In the genomic region with DNA sequence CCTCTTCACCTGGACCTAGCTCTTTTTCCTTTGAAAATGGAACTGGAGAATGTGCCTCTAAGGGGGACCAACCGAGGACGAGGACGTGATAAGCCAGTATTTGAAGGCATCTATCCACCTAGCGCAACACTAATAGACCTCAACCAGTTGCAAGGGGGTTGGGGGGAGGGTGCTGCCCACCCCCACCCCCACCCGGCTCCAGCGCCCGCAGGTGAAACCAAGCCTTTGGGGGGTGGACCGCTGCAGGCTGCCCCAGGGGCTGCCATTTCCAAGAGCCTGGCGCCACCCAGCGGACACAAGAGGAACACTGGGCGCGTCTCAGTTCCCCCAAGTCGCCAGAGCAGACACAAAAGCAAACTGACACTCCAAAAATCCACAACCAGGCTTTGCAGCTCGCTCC, we compare ENCODE assay signal across 7 mouse cellular contexts. TPM values are rescaled to one million over a fixed set of nuclear protein-coding genes. Genes with fewer than 3 reads are reported as not detected.
A peak's percentile ranks its signal among the peaks of the same experiment; 100 is the strongest.
DNase-seq lines count a peak whose midpoint lies in the region; ATAC-seq and TF ChIP-seq lines count a peak whose summit lies in the region.

No protein-coding gene starts in this region.

- no peaks in the 10 kb centered on the region for H3K9me3 ChIP-seq in forebrain, embryonic 14.5 days (replicated peaks; ENCODE audit: control insufficient read depth, low read length)
- no peaks in the 10 kb centered on the region for H3K9me3 ChIP-seq in hindbrain, embryonic 14.5 days (ENCODE audit: control insufficient read depth, low read length)
- peaks cover 5% of the 10 kb centered on the region; the same call in 1 of the 2 replicates for H3K9me3 ChIP-seq in megakaryocyte, embryonic 14.5 days

- no peak overlapping the region for H3K4me3 ChIP-seq in bone marrow, adult 2 months (replicated peaks; ENCODE audit: control insufficient read depth, low read depth, low read length)
- H3K4me3 ChIP-seq in forebrain, embryonic 14.5 days (ENCODE audit: low read depth, low read length), result peak overlapping the region; percentile 26
- peak overlapping the region; percentile 20 for H3K4me3 ChIP-seq in hindbrain, embryonic 14.5 days (replicated peaks; ENCODE audit: low read length)
- H3K4me3 ChIP-seq in megakaryocyte, embryonic 14.5 days (replicated peaks), result peak overlapping the region; percentile 86

- intact Hi-C loops in left cerebral cortex, postnatal 14 days (cut with DNase I), result loop anchor here (1.0 to 5.0 kb wide), 5 partner anchors 58 to 726 kb away; no protein-coding TSS in a partner anchor

- H3K9ac ChIP-seq in forebrain, embryonic 14.5 days (ENCODE audit: low read length), result no peak overlapping the region
- no peak overlapping the region for H3K9ac ChIP-seq in hindbrain, embryonic 14.5 days

- no peak for TF ChIP-seq POLR2A in bone marrow, adult 2 months (IDR thresholded peaks at IDR 0.05; ENCODE audit: borderline replicate concordance, control insufficient read depth, low read depth, low read length)

- no peaks in the 10 kb centered on the region for H3K36me3 ChIP-seq in forebrain, embryonic 14.5 days (ENCODE audit: control insufficient read depth, insufficient read depth, low read length)
- no peaks in the 10 kb centered on the region for H3K36me3 ChIP-seq in hindbrain, embryonic 14.5 days (replicated peaks; ENCODE audit: control insufficient read depth, insufficient read depth)
- H3K36me3 ChIP-seq in megakaryocyte, embryonic 14.5 days (replicated peaks; ENCODE audit: low read length), result no peaks in the 10 kb centered on the region

- ATAC-seq in forebrain, embryonic 14.5 days, result peak; percentile 83
- ATAC-seq in hindbrain, embryonic 14.5 days (ENCODE audit: low FRiP score), result peak; percentile 62; the same call in 1 of the 2 replicates

- peak overlapping the region; percentile 55 for H3K4me2 ChIP-seq in forebrain, embryonic 14.5 days (ENCODE audit: low read length)
- peak overlapping the region; percentile 53 for H3K4me2 ChIP-seq in hindbrain, embryonic 14.5 days (replicated peaks)

- peak; percentile 59 for DNase-seq in Muller cell, postnatal 12 days (ENCODE audit: inconsistent ontology term)
- DNase-seq in forebrain, embryonic 14.5 days (ENCODE audit: low spot score), result peak; percentile 73
- DNase-seq in hindbrain, embryonic 14.5 days (ENCODE audit: low spot score), result peak; percentile 72
- DNase-seq in left cerebral cortex, postnatal 14 days (ENCODE audit: low spot score in 2 of 2), result peak; percentile 66 to 79
- DNase-seq in spleen, postnatal 4 days (ENCODE audit: low spot score in 2 of 2), result peak; percentile 41 to 81

- H3K4me1 ChIP-seq in bone marrow, adult 2 months (ENCODE audit: control insufficient read depth, insufficient read depth, low read length), result no peaks in the 10 kb centered on the region
- H3K4me1 ChIP-seq in forebrain, embryonic 14.5 days (ENCODE audit: control insufficient read depth, insufficient read depth, low read length), result no peaks in the 10 kb centered on the region; the same call in 1 of the 2 replicates
- peaks cover 5% of the 10 kb centered on the region; the same call in 1 of the 2 replicates for H3K4me1 ChIP-seq in hindbrain, embryonic 14.5 days (replicated peaks; ENCODE audit: control insufficient read depth, insufficient read depth, low read length)
- H3K4me1 ChIP-seq in megakaryocyte, embryonic 14.5 days, result peaks cover 21% of the 10 kb centered on the region

- 2% methylated on average over 14 of the region's 14 CpGs for WGBS in bone marrow, adult 2 months
- under 1% methylated on average over 14 of the region's 14 CpGs for WGBS in forebrain, embryonic 14.5 days
- 2% methylated on average over 14 of the region's 14 CpGs for WGBS in hindbrain, embryonic 14.5 days

- TF ChIP-seq CTCF in bone marrow, adult 2 months (IDR thresholded peaks at IDR 0.05; ENCODE audit: control insufficient read depth, insufficient read depth, low read length), result peak; percentile 53

- H3K27me3 ChIP-seq in forebrain, embryonic 14.5 days (replicated peaks; ENCODE audit: control insufficient read depth, insufficient read depth, low read length), result peaks cover 90% of the 10 kb centered on the region
- peaks cover 100% of the 10 kb centered on the region for H3K27me3 ChIP-seq in hindbrain, embryonic 14.5 days (ENCODE audit: control insufficient read depth, insufficient read depth, low read length)
- H3K27me3 ChIP-seq in megakaryocyte, embryonic 14.5 days (replicated peaks), result peaks cover 96% of the 10 kb centered on the region

- H3K27ac ChIP-seq in bone marrow, adult 2 months (ENCODE audit: control insufficient read depth, insufficient read depth, low read depth, low read length, poor library complexity), result no peak overlapping the region
- no peak overlapping the region for H3K27ac ChIP-seq in forebrain, embryonic 14.5 days (ENCODE audit: low read depth, low read length)
- H3K27ac ChIP-seq in hindbrain, embryonic 14.5 days, result no peak overlapping the region

RNA-seq across cellular contexts. Expression of a gene that starts 7.2 kb away (rescaled TPM):
- not detected in 2 replicates for polyA plus RNA-seq in bone marrow, adult 2 months (2011; ENCODE audit: insufficient read depth, insufficient read length, low replicate concordance, missing spikeins)
- polyA plus RNA-seq in forebrain, embryonic 14.5 days (2014; fragmentation: Nextera tagmentation; extraction: Ambion mirVana), result 2.2 and 2.4 TPM in 2 replicates
- 5.3 and 6.2 TPM in 2 replicates for polyA plus RNA-seq in hindbrain, embryonic 14.5 days (2014; fragmentation: Nextera tagmentation; extraction: Ambion mirVana)
- 1 to 10 TPM; 7.8 to 9.8 TPM for total RNA-seq in left cerebral cortex, postnatal 14 days (2021)
- polyA plus RNA-seq in megakaryocyte, embryonic 14.5 days (2012; ENCODE audit: insufficient read depth, low replicate concordance), result not detected in 2 replicates

RNA-seq across cellular contexts. Expression of a gene that starts 59.3 kb away (rescaled TPM):
- polyA plus RNA-seq in bone marrow, adult 2 months (2011; ENCODE audit: insufficient read depth, insufficient read length, low replicate concordance, missing spikeins), result not detected in 2 replicates
- not detected in 2 replicates for polyA plus RNA-seq in forebrain, embryonic 14.5 days (2014; fragmentation: Nextera tagmentation; extraction: Ambion mirVana)
- not detected in 2 replicates for polyA plus RNA-seq in hindbrain, embryonic 14.5 days (2014; fragmentation: Nextera tagmentation; extraction: Ambion mirVana)
- 1 to 10 TPM in 1 of 2 experiments, under 1 TPM in 1; 0.99 to 1.1 TPM for total RNA-seq in left cerebral cortex, postnatal 14 days (2021)
- polyA plus RNA-seq in megakaryocyte, embryonic 14.5 days (2012; ENCODE audit: insufficient read depth, low replicate concordance), result 0.06 and 0.68 TPM in 2 replicates
